8 mouse cellular contexts compared by ENCODE assay signal in the genomic region with DNA sequence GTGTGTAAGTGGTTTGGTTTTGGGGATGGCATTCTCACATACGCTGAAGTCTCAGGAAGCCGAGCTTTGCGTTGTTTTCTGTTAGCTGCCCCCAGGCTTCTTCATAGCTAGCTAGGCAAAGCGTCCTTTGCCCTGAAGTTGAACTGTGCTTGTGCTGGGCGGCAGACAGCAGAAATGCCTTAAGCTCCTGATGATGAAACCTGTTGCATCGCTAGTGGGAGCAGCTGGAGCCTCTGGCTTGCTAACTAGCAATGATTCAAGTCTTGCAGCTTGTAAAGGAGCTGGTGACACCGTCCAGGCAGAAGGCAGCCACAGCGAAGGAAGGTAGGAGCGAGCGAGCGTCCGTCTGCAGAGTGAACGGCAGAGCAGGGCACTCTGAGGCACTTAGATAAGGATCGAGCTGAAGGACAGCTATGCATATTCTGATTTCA. TPM values are rescaled to one million over a fixed set of nuclear protein-coding genes. Genes with fewer than 3 reads are reported as not detected.
DNase-seq lines count a peak whose midpoint lies in the region; ATAC-seq and TF ChIP-seq lines count a peak whose summit lies in the region.

No protein-coding gene starts in this region.

- peaks cover 33% of the 10 kb centered on the region for H3K36me3 ChIP-seq in G1E (replicated peaks)
- H3K36me3 ChIP-seq in limb, embryonic 10.5 days, result peaks cover 9% of the 10 kb centered on the region
- H3K36me3 ChIP-seq in midbrain, postnatal 0 days (ENCODE audit: insufficient read depth, low read length), result no peaks in the 10 kb centered on the region

- H3K27me3 ChIP-seq in G1E (ENCODE audit: insufficient read depth, low read length), result no peaks in the 10 kb centered on the region
- no peaks in the 10 kb centered on the region for H3K27me3 ChIP-seq in limb, embryonic 10.5 days (ENCODE audit: low read depth, poor library complexity, severe bottlenecking)
- no peaks in the 10 kb centered on the region for H3K27me3 ChIP-seq in midbrain, postnatal 0 days (ENCODE audit: insufficient read depth, low read length)

- peak; percentile 62 for DNase-seq in 3T3-L1 (ENCODE audit: low read depth, low spot score)
- peak; percentile 20 for DNase-seq in G1E (ENCODE audit: low spot score)
- DNase-seq in gonadal fat pad, adult 2 months (ENCODE audit: low read depth), result peak; percentile 38
- peak; percentile 43 for DNase-seq in limb, embryonic 10.5 days (ENCODE audit: low spot score)
- DNase-seq in midbrain, postnatal 0 days (ENCODE audit: low spot score), result peak; percentile 43
- DNase-seq in layer of hippocampus, postnatal 25 days (ENCODE audit: extremely low spot score in 1 of 2, low spot score in 1 of 2), result no peak
- DNase-seq in ovary, postnatal 14 days (ENCODE audit: low spot score), result no peak
- no peak for DNase-seq in right cerebral cortex, postnatal 4 days

- peak; percentile 69 for ATAC-seq in G1E (ENCODE audit: extremely low read depth, insufficient number of reproducible peaks, low FRiP score, poor library complexity, severe bottlenecking)
- no peak for ATAC-seq in midbrain, postnatal 0 days (ENCODE audit: low FRiP score)

- 38% methylated on average over 14 of the region's 14 CpGs for WGBS in limb, embryonic 10.5 days
- WGBS in midbrain, postnatal 0 days, result 42% methylated on average over 14 of the region's 14 CpGs

- no peak overlapping the region for H3K9ac ChIP-seq in midbrain, postnatal 0 days (replicated peaks; ENCODE audit: low read length, poor library complexity, severe bottlenecking)

- H3K9me3 ChIP-seq in G1E (replicated peaks), result 0 out of 2 replicates have a peak, but pooled peaks cover 4% of the 10 kb centered on the region
- H3K9me3 ChIP-seq in limb, embryonic 10.5 days (replicated peaks), result no peaks in the 10 kb centered on the region
- no peaks in the 10 kb centered on the region for H3K9me3 ChIP-seq in midbrain, postnatal 0 days (ENCODE audit: low read length)

- peak overlapping the region; percentile 58; the same call in 1 of the 2 replicates for H3K27ac ChIP-seq in limb, embryonic 10.5 days
- no peak overlapping the region for H3K27ac ChIP-seq in midbrain, postnatal 0 days (ENCODE audit: low read depth, low read length)

- TF ChIP-seq CTCF in G1E (IDR thresholded peaks at IDR 0.05; ENCODE audit: low read depth, low read length), result no peak
- TF ChIP-seq CTCF in midbrain, postnatal 0 days (IDR thresholded peaks at IDR 0.05), result no peak

- peaks cover 64% of the 10 kb centered on the region for H3K4me1 ChIP-seq in G1E (ENCODE audit: insufficient read depth, low read depth, low read length)
- peaks cover 30% of the 10 kb centered on the region for H3K4me1 ChIP-seq in limb, embryonic 10.5 days
- H3K4me1 ChIP-seq in midbrain, postnatal 0 days (ENCODE audit: insufficient read depth, low read length), result peaks cover 6% of the 10 kb centered on the region; the same call in 1 of the 2 replicates

- H3K4me2 ChIP-seq in midbrain, postnatal 0 days (ENCODE audit: low read depth, low read length, poor library complexity, severe bottlenecking), result peak overlapping the region; percentile 33

- peak overlapping the region; percentile 69 for H3K4me3 ChIP-seq in G1E (ENCODE audit: low read depth, low read length)
- H3K4me3 ChIP-seq in limb, embryonic 10.5 days, result no peak overlapping the region
- H3K4me3 ChIP-seq in midbrain, postnatal 0 days (ENCODE audit: low read depth, low read length), result no peak overlapping the region; the same call in 1 of the 2 replicates

RNA-seq across cellular contexts. Expression of a gene that starts 30.1 kb away (rescaled TPM):
- total RNA-seq in G1E (2014; fragmentation: Nextera tagmentation) (42.7 and 45.3 TPM in 2 replicates), G1E (2017) (17.3 and 17.5 TPM in 2 replicates)
- 17.2 and 20.8 TPM in 2 replicates for polyA plus RNA-seq in G1E (2012)
- polyA plus RNA-seq in gonadal fat pad, adult 2 months (2012; rRNA removed), result 9.6 and 11.0 TPM in 2 replicates
- 11.8 and 12.8 TPM in 2 replicates for polyA plus RNA-seq in limb, embryonic 10.5 days (2016; fragmentation: Nextera tagmentation; extraction: Ambion mirVana)
- 16.7 and 18.8 TPM in 2 replicates for total RNA-seq in midbrain, postnatal 0 days (2014; rRNA removed)
- polyA plus RNA-seq in midbrain, postnatal 0 days (2015; fragmentation: Nextera tagmentation; extraction: Ambion mirVana), result 4.7 and 5.7 TPM in 2 replicates
- 10 to 100 TPM; 16.7 to 17.2 TPM for total RNA-seq in layer of hippocampus, postnatal 25 days (2021)

Comparison
In these comparisons a context has a peak if more than half of its experiments do, and no peak if none do; other contexts are left out.
1. DNase-seq: peak in 3T3-L1 (single experiment), G1E (single experiment), gonadal fat pad, adult 2 months (single experiment), limb, embryonic 10.5 days (single experiment) and midbrain, postnatal 0 days (single experiment); none in layer of hippocampus, postnatal 25 days (0 of 2), ovary, postnatal 14 days (single experiment) and right cerebral cortex, postnatal 4 days (single experiment).